ENCODE assay signal across 8 mouse cellular contexts in genomic region chr5:107688499-107688866, GRCm38 (mm10). TPM values are rescaled to one million over a fixed set of nuclear protein-coding genes. Genes with fewer than 3 reads are reported as not detected.
DNase-seq lines count a peak whose midpoint lies in the region; ATAC-seq and TF ChIP-seq lines count a peak whose summit lies in the region.

No protein-coding gene starts in this region.

- H3K9me3 ChIP-seq in lung, embryonic 14.5 days (ENCODE audit: low read depth, low read length) = no peaks in the 10 kb centered on the region
- no peaks in the 10 kb centered on the region for H3K9me3 ChIP-seq in embryonic facial prominence, embryonic 12.5 days
- H3K9me3 ChIP-seq in hindbrain, embryonic 15.5 days = no peaks in the 10 kb centered on the region
- H3K9me3 ChIP-seq in midbrain, embryonic 12.5 days = no peaks in the 10 kb centered on the region

- peak overlapping the region; percentile 46; the same call in 1 of the 2 replicates for H3K9ac ChIP-seq in lung, embryonic 14.5 days
- peak overlapping the region; percentile 34; the same call in 1 of the 2 replicates for H3K9ac ChIP-seq in embryonic facial prominence, embryonic 12.5 days
- peak overlapping the region; percentile 46 for H3K9ac ChIP-seq in hindbrain, embryonic 15.5 days
- H3K9ac ChIP-seq in midbrain, embryonic 12.5 days (replicated peaks) = peak overlapping the region; percentile 46

- peak overlapping the region; percentile 80 for H3K4me2 ChIP-seq in lung, embryonic 14.5 days
- H3K4me2 ChIP-seq in embryonic facial prominence, embryonic 12.5 days (replicated peaks) = peak overlapping the region; percentile 54
- H3K4me2 ChIP-seq in hindbrain, embryonic 15.5 days = peak overlapping the region; percentile 89
- peak overlapping the region; percentile 68 for H3K4me2 ChIP-seq in midbrain, embryonic 12.5 days (replicated peaks)

- no peaks in the 10 kb centered on the region for H3K4me1 ChIP-seq in lung, embryonic 14.5 days (ENCODE audit: insufficient read depth)
- peaks cover 5% of the 10 kb centered on the region; the same call in 1 of the 2 replicates for H3K4me1 ChIP-seq in embryonic facial prominence, embryonic 12.5 days
- peaks cover 13% of the 10 kb centered on the region for H3K4me1 ChIP-seq in hindbrain, embryonic 15.5 days (replicated peaks)
- 0 out of 2 replicates have a peak, but pooled peaks cover 2% of the 10 kb centered on the region for H3K4me1 ChIP-seq in midbrain, embryonic 12.5 days

- no peak for TF ChIP-seq CTCF in lung, embryonic 14.5 days (IDR thresholded peaks at IDR 0.05; ENCODE audit: low read depth)

- 18% methylated on average over 9 of the region's 9 CpGs for WGBS in lung, embryonic 14.5 days
- 25% methylated on average over 9 of the region's 9 CpGs for WGBS in embryonic facial prominence, embryonic 12.5 days
- WGBS in hindbrain, embryonic 15.5 days = 25% methylated on average over 9 of the region's 9 CpGs
- 25% methylated on average over 9 of the region's 9 CpGs for WGBS in midbrain, embryonic 12.5 days

- ATAC-seq in lung, embryonic 14.5 days (ENCODE audit: insufficient read depth) = peak; percentile 72
- ATAC-seq in embryonic facial prominence, embryonic 12.5 days (ENCODE audit: insufficient number of reproducible peaks, insufficient read depth, low FRiP score, low TSS enrichment) = peak; percentile 42
- no peak; the same call in 1 of the 2 replicates for ATAC-seq in hindbrain, embryonic 15.5 days (ENCODE audit: low FRiP score, low read depth)
- peak; percentile 50 for ATAC-seq in midbrain, embryonic 12.5 days (ENCODE audit: low FRiP score, low read depth)

- H3K27me3 ChIP-seq in lung, embryonic 14.5 days (ENCODE audit: insufficient read depth, low read length) = 0 out of 2 replicates have a peak, but pooled peaks cover 3% of the 10 kb centered on the region
- no peaks in the 10 kb centered on the region; the same call in 1 of the 2 replicates for H3K27me3 ChIP-seq in embryonic facial prominence, embryonic 12.5 days
- H3K27me3 ChIP-seq in hindbrain, embryonic 15.5 days = 0 out of 2 replicates have a peak, but pooled peaks cover 4% of the 10 kb centered on the region
- peaks cover 18% of the 10 kb centered on the region for H3K27me3 ChIP-seq in midbrain, embryonic 12.5 days

- H3K4me3 ChIP-seq in lung, embryonic 14.5 days (ENCODE audit: low read depth, low read length) = peak overlapping the region; percentile 42
- H3K4me3 ChIP-seq in embryonic facial prominence, embryonic 12.5 days = peak overlapping the region; percentile 38
- H3K4me3 ChIP-seq in hindbrain, embryonic 15.5 days = peak overlapping the region; percentile 50
- H3K4me3 ChIP-seq in midbrain, embryonic 12.5 days = peak overlapping the region; percentile 45

- no peaks in the 10 kb centered on the region for H3K36me3 ChIP-seq in lung, embryonic 14.5 days (ENCODE audit: insufficient read depth)
- no peaks in the 10 kb centered on the region for H3K36me3 ChIP-seq in embryonic facial prominence, embryonic 12.5 days
- no peaks in the 10 kb centered on the region for H3K36me3 ChIP-seq in hindbrain, embryonic 15.5 days
- H3K36me3 ChIP-seq in midbrain, embryonic 12.5 days = no peaks in the 10 kb centered on the region

- no peak for DNase-seq in lung, embryonic 14.5 days
- DNase-seq in lung, postnatal 36 days = no peak
- DNase-seq in adipocyte (ENCODE audit: low spot score) = no peak
- DNase-seq in adrenal gland, adult 18-20 months (ENCODE audit: low spot score in 2 of 2) = no peak
- no peak for DNase-seq in cerebellum, adult 9-11 months

- no peak overlapping the region for H3K27ac ChIP-seq in lung, embryonic 14.5 days (ENCODE audit: low read depth)
- peak overlapping the region; percentile 38; the same call in 1 of the 2 replicates for H3K27ac ChIP-seq in embryonic facial prominence, embryonic 12.5 days
- peak overlapping the region; percentile 68 for H3K27ac ChIP-seq in hindbrain, embryonic 15.5 days (replicated peaks)
- H3K27ac ChIP-seq in midbrain, embryonic 12.5 days (replicated peaks) = peak overlapping the region; percentile 35

RNA-seq across cellular contexts. Expression of gene Gfi1, which starts 37.4 kb away (rescaled TPM):
- polyA plus RNA-seq in lung, embryonic 14.5 days (2014; fragmentation: Nextera tagmentation; extraction: Ambion mirVana) = 0.07 and 0.14 TPM in 2 replicates
- polyA plus RNA-seq in embryonic facial prominence, embryonic 12.5 days (2016; fragmentation: Nextera tagmentation; extraction: Ambion mirVana) = 0.08 TPM in 1 of 2 replicates, not detected in the other
- polyA plus RNA-seq in hindbrain, embryonic 15.5 days (2015; fragmentation: Nextera tagmentation; extraction: Ambion mirVana) = not detected in 2 replicates
- 0.08 TPM in 1 of 2 replicates, not detected in the other for polyA plus RNA-seq in midbrain, embryonic 12.5 days (2016; fragmentation: Nextera tagmentation; extraction: Ambion mirVana)
- under 1 TPM in 1 of 2 experiments, not detected in 1; 0.32 TPM for total RNA-seq in adrenal gland, adult 18-20 months (2021)
